Mouse (Mus musculus) c-Kit-negative CD71-positive TER-119-positive erythroid progenitor cells, embryonic 14.5 days (primary cell): Measurements from ENCODE around the gene Cadm4.
A peak's percentile ranks its signal among the peaks of the same experiment; 100 is the strongest.
"Not testable (repeated sequence)": the region's sequence is repeated elsewhere in the genome, so short reads cannot be mapped to it uniquely, and the experiment has no call there.

Source experiments
- DNase-seq: peaks from one replicate; pipeline ENCODE4 v3.0.0-alpha.2; 2013; ENCODE audit warnings: low read depth, low spot score

The Cadm4 gene

GRCm38 (mm10) chr7:24467886-24468285 lies 13.9 kb upstream of the Cadm4 start:
- DNase-seq = no peak

GRCm38 (mm10) chr7:24469126-24469525 lies 12.7 kb upstream of the Cadm4 start:
- peak; percentile 31 for DNase-seq

- no peak for DNase-seq
Measured at GRCm38 (mm10) chr7:24470356-24470755, 11.5 kb upstream of the Cadm4 start.

GRCm38 (mm10) chr7:24472442-24472841 lies 9.4 kb upstream of the Cadm4 start:
- no peak for DNase-seq

GRCm38 (mm10) chr7:24472937-24473336 lies 8.9 kb upstream of the Cadm4 start:
- peak; percentile 33 for DNase-seq

GRCm38 (mm10) chr7:24473913-24474529 lies 7.8 kb upstream of the Cadm4 start:
- DNase-seq = no peak

GRCm38 (mm10) chr7:24474811-24475506 lies 6.9 kb upstream of the Cadm4 start:
- no peak for DNase-seq

GRCm38 (mm10) chr7:24476338-24476737 lies 5.5 kb upstream of the Cadm4 start:
- no peak for DNase-seq

GRCm38 (mm10) chr7:24476856-24477255 lies 5.0 kb upstream of the Cadm4 start:
- no peak for DNase-seq

GRCm38 (mm10) chr7:24478911-24479310 lies 2.9 kb upstream of the Cadm4 start:
- no peak for DNase-seq

- no peak for DNase-seq
Measured at GRCm38 (mm10) chr7:24479685-24480084, 2.1 kb upstream of the Cadm4 start.

GRCm38 (mm10) chr7:24480121-24480941 lies 1.5 kb upstream of the Cadm4 start:
- no peak for DNase-seq

- DNase-seq = no peak
Measured at GRCm38 (mm10) chr7:24480986-24481473, 793 bp upstream of the Cadm4 start.

GRCm38 (mm10) chr7:24482208-24483020 lies 591 bp downstream of the Cadm4 start:
- DNase-seq = no peak

- not testable (repeated sequence) for DNase-seq
Measured at GRCm38 (mm10) chr7:24483291-24483690, 1.5 kb downstream of the Cadm4 start.

- DNase-seq = no peak
Measured at GRCm38 (mm10) chr7:24485481-24485880, 3.7 kb downstream of the Cadm4 start.

- DNase-seq = no peak
Measured at GRCm38 (mm10) chr7:24486654-24487130, 4.9 kb downstream of the Cadm4 start.

- no peak for DNase-seq
Measured at GRCm38 (mm10) chr7:24487403-24487802, 5.6 kb downstream of the Cadm4 start.

GRCm38 (mm10) chr7:24488303-24488702 lies 6.5 kb downstream of the Cadm4 start:
- DNase-seq = no peak

GRCm38 (mm10) chr7:24499856-24500577 lies 18.2 kb downstream of the Cadm4 start:
- no peak for DNase-seq

GRCm38 (mm10) chr7:24500929-24501328 lies 19.1 kb downstream of the Cadm4 start:
- peak; percentile 13 for DNase-seq
